Mouse (Mus musculus) left cerebral cortex, adult 11 months (tissue): ENCODE measurements around the gene Ppm1m.

ENCODE experiments used
- DNase-seq: peaks from one replicate; pipeline ENCODE4 v3.0.0; 2022; ENCODE audit warnings: low spot score

The Ppm1m gene

GRCm38 (mm10) chr9:106220894-106221523, 21.5 kb upstream of the Ppm1m start:
- no peak for DNase-seq

GRCm38 (mm10) chr9:106216971-106217370, 17.4 kb upstream of the Ppm1m start:
- no peak for DNase-seq

- no peak for DNase-seq
Measured at GRCm38 (mm10) chr9:106215341-106216125, 16.0 kb upstream of the Ppm1m start.

GRCm38 (mm10) chr9:106212594-106212981, 13.0 kb upstream of the Ppm1m start:
- DNase-seq = no peak

- no peak for DNase-seq
Measured at GRCm38 (mm10) chr9:106211680-106212593, 12.4 kb upstream of the Ppm1m start.

DNA sequence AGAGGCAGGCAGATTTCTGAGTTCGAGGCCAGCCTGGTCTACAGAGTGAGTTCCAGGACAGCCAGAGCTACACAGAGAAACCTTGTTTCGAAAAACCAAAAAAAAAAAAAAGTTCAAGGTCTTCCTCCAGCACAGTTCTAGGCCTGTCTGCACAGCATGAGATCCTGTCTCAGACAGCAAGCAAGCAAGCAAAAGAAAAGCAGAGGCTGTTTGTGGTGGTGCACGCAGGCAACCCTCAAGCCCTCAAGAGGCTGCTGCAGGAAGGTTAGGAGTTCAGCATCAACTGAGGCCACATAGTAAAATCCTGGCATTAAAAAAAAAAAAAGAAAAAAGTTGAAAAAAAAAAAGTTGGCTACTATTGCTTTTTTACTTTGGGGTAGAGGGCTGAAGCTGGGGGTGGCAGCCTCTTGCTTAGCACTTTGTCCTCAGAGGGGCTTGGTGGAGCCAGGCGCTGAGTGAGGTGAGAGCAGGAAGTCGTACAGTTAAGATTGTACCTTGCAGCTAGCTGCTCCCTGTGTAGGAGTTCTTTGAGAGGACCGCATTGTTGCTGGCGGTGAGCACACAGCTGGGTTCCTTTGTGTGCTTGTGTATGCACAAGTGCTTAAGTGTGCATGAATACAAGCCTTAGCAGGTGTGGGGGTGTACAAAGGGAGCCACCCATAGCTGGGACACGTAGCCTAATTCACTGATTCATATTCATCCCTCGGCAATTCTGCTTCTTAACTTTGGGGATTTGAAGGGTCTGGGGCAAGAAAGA, 11.5 kb upstream of the Ppm1m start:
- DNase-seq = no peak

GRCm38 (mm10) chr9:106209954-106210353, 10.4 kb upstream of the Ppm1m start:
- no peak for DNase-seq

DNA sequence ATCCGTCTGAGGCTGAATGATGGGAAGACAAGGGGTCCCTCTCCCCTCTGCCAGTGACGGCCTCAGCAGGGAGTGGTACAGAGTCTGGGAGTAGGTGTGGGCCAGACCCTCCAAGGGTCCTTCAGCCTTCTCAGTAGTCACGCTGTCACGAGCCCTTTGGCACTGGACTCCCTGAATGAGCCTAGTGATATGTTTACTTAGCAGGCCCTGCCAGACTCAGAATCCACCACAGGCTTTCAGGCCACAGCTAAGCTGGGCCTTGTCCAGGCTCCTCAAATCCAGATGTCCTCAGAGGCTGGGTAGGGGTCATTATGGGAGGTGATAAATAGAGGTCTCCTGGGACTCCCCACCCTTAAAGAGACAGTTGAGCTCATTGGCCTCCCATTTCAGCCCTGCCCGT, 8.6 kb upstream of the Ppm1m start:
- DNase-seq = no peak

GRCm38 (mm10) chr9:106206515-106206914, 7.0 kb upstream of the Ppm1m start:
- DNase-seq = no peak

GRCm38 (mm10) chr9:106205713-106206290, 6.3 kb upstream of the Ppm1m start:
- no peak for DNase-seq

- no peak for DNase-seq
Measured at GRCm38 (mm10) chr9:106203990-106204851, 4.7 kb upstream of the Ppm1m start.

GRCm38 (mm10) chr9:106202819-106203636, 3.5 kb upstream of the Ppm1m start, which contains the start of gene Twf2:
Gene Twf2, plus strand, starts transcription at chr9:106203108.
- peak; percentile 85 for DNase-seq

GRCm38 (mm10) chr9:106201895-106202294, 2.3 kb upstream of the Ppm1m start:
- no peak for DNase-seq

DNA sequence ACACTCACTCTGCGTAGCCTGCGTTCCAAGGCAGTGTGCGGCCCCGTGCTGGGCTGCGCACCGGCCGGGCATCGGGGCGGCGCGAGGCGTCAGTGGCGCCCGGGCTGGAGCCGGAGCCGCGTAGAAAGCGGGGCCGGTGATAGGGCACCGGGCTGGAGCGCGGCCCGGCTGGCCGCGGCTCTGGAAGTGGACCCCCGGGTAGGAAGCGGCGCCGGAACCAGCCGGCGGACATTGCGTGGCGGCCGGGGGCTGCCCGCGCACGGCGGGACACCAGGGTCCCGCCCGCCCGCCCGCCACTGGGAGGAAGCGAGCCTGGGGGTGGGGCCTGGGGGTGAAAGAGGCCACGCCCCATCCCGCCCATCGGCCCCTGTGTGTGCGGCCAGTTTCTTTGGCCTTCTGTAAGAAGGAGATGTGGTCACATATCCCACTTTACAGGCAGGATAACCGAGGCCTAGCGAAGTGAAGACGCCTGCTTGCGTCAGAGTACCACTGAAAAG, 536 bp downstream of the Ppm1m start:
- DNase-seq = no peak

- DNase-seq = no peak
Measured at GRCm38 (mm10) chr9:106197732-106198131, 1.8 kb downstream of the Ppm1m start.

DNA sequence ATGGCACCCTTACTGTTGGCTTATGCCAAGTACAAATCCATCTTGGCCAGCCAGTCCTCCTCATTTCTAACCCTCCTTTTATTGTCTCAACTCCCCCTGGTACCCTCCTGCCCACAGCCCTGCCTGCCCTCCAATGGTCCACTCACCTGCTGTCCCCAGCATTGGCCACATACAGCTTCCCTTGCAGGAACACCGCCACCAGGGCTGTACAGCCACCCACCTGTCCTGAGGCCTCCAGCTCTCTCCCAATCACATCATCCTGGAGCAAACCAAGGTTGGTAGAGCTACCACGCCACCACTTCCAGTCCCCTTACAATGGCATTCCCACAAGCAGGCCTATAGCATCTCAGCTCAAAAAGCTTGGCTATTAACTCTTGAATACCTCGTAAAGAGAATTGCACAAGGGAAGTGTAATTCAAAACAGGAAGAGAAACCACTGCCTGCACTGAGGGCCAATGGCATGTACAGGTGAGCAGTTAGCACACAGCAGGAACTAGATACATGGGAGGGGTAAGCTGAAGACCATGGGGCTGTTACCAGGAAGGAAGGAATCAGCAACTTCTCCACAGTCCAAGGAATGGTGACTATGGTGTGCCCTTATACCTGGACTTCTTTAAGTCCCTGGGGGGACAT, 2.3 kb downstream of the Ppm1m start:
- no peak for DNase-seq

DNA sequence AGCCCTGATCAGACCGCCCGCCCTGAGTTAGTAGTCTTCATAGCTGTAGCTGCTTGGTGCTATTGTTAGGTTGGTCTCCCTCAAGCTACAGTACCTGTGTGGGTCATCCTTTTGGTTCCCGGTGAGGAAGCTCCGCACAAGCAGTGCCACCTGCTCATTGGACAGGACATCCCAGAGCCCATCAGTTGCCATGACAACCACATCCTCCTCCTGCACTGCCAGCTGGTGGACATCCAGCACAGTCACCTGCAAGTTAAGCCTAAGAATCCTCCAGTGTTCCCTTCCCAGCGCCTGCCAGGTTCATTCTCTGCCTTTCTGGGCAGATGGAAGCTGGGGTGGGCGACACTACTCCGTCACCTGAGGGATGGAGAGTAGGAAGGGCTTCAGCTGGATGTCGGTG, 3.9 kb downstream of the Ppm1m start:
- DNase-seq = no peak

- DNase-seq = no peak
Measured at GRCm38 (mm10) chr9:106193930-106194807, 5.4 kb downstream of the Ppm1m start.
